Mouse (Mus musculus) lung, postnatal 0 days (tissue): ENCODE results near the gene 3110018I06Rik. TPM values are rescaled to one million over a fixed set of nuclear protein-coding genes. Genes with fewer than 3 reads are reported as not detected.

Experiments
- ATAC-seq: fragments of 200-750 bp; cut with Nextera tagmentation; 2 replicates; pipeline ENCODE4 v1.8.0; 2017; ENCODE audit warnings: moderate library complexity
- DNase-seq: peaks from one replicate; pipeline ENCODE4 v3.0.0-alpha.2; 2016; ENCODE audit warnings: low spot score
- H3K27ac ChIP-seq: fragments of 300-500 bp; sonication (generic); 2 replicates; pipeline ENCODE4 v1.5.1; 2014; ENCODE audit warnings: antibody characterized with exemption, mild to moderate bottlenecking, low read length, mixed read lengths
- H3K27me3 ChIP-seq: fragments of 300-500 bp; sonication (generic); replicated peaks from 2 replicates; pipeline ENCODE4 v1.6.1; 2014; ENCODE audit warnings: low read length, mixed read lengths; ENCODE audit not compliant: insufficient read depth
- H3K36me3 ChIP-seq: fragments of 300-500 bp; sonication (generic); 2 replicates; pipeline ENCODE4 v1.6.1; 2014; ENCODE audit warnings: low read length, mixed read lengths; ENCODE audit not compliant: insufficient read depth
- H3K4me1 ChIP-seq: fragments of 300-500 bp; sonication (generic); 2 replicates; pipeline ENCODE4 v1.6.1; 2014; ENCODE audit warnings: antibody characterized with exemption, low read depth, low read length, mixed read lengths; ENCODE audit not compliant: insufficient read depth
- H3K4me2 ChIP-seq: fragments of 300-500 bp; sonication (generic); replicated peaks from 2 replicates; pipeline ENCODE4 v1.6.1; 2014; ENCODE audit warnings: low read depth, mild to moderate bottlenecking, low read length, moderate library complexity, mixed read lengths
- H3K4me3 ChIP-seq: fragments of 300-500 bp; sonication (generic); 2 replicates; pipeline ENCODE4 v1.5.1; 2014; ENCODE audit warnings: low read depth, low read length
- H3K9ac ChIP-seq: fragments of 300-500 bp; sonication (generic); replicated peaks from 2 replicates; pipeline ENCODE4 v1.6.1; 2014; ENCODE audit warnings: low read depth, mild to moderate bottlenecking
- H3K9me3 ChIP-seq: fragments of 300-500 bp; sonication (generic); 2 replicates; pipeline ENCODE4 v1.6.1; 2016; ENCODE audit warnings: low read length, mixed read lengths
- CTCF ChIP-seq: IDR thresholded peaks from 2 replicates; pipeline ENCODE4 v1.5.1; 2016; ENCODE audit warnings: antibody characterized with exemption, mild to moderate bottlenecking
- EP300 ChIP-seq: IDR thresholded peaks from 2 replicates; pipeline ENCODE4 v1.6.1; 2016; ENCODE audit warnings: antibody characterized with exemption, mild to moderate bottlenecking, control low read depth
- WGBS: fragments of 180-500 bp; shearing (Covaris S2); extraction: QIAGEN DNeasy Blood & Tissue Kit; methylation state at CpG from one replicate; pipeline ENCODE4 v1.1.7; 2014; 5-methylcytosine and 5-hydroxymethylcytosine counted together
- polyA plus RNA-seq: library from polyadenylated mRNA; unstranded; fragments of >200 nt; fragmentation: Nextera tagmentation; extraction: Ambion mirVana; gene quantifications from 2 replicates; pipeline ENCODE4 v1.2.1, GENCODE M21; 2015

Gene 3110018I06Rik
- polyA plus RNA-seq, 1 experiment from 2014 or later = not detected

DNA sequence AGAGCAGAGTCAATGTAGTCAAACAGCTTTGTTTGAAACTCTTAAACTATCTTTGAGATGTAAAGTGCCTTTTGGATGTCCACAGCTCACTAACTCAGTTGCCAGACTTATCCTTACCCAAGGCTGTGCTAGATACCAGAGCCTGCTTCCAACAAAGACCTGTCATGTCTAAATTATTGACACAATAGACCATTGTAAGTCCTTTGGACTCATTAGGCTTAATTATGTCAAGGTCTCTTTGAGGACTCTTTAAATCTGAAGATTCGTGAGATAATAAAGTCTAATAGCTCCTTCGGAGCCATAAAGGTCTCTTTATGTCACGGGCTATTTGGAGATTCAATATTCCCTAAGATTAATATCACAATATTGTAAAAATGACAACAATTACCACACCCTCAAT is 32.5 kb downstream of the 3110018I06Rik start:
- ATAC-seq = no peak
- no peak overlapping the region for H3K4me2 ChIP-seq

GRCm38 (mm10) chr12:107528346-107528880 is 40.0 kb downstream of the 3110018I06Rik start:
- H3K4me3 ChIP-seq = no peak overlapping the region
- H3K27me3 ChIP-seq = no peaks in the 10 kb centered on the region
- H3K27ac ChIP-seq = no peak overlapping the region
- no peaks in the 10 kb centered on the region for H3K36me3 ChIP-seq
- H3K4me1 ChIP-seq = no peaks in the 10 kb centered on the region
- no peak overlapping the region for H3K4me2 ChIP-seq
- ATAC-seq (no peak), DNase-seq (no peak)
- no peak overlapping the region for H3K9ac ChIP-seq
- no peaks in the 10 kb centered on the region for H3K9me3 ChIP-seq
- WGBS = 73% methylated on average over 1 of the region's 1 CpGs
- no peak for TF ChIP-seq CTCF
- no peak for TF ChIP-seq EP300

More for the DNA sequence above, 32.5 kb downstream of the 3110018I06Rik start:
- Histone ChIP-seq H3K27me3 (no peaks in the 10 kb centered on the region), H3K36me3 (no peaks in the 10 kb centered on the region), H3K27ac (no peak overlapping the region), H3K4me1 (no peaks in the 10 kb centered on the region), H3K9ac (no peak overlapping the region), H3K4me3 (no peak overlapping the region), H3K9me3 (no peaks in the 10 kb centered on the region)
- TF ChIP-seq CTCF (no peak), EP300 (no peak)
- WGBS = 80% methylated on average over 3 of the region's 3 CpGs
- no peak for DNase-seq

- no peaks in the 10 kb centered on the region for H3K36me3 ChIP-seq
- TF ChIP-seq CTCF (no peak), EP300 (no peak)
- no peak overlapping the region for H3K4me2 ChIP-seq
- no peak overlapping the region for H3K27ac ChIP-seq
- H3K4me3 ChIP-seq = no peak overlapping the region
- no peak for ATAC-seq
- H3K4me1 ChIP-seq = no peaks in the 10 kb centered on the region
- 90% methylated on average over 7 of the region's 7 CpGs for WGBS
- H3K9ac ChIP-seq = no peak overlapping the region
- DNase-seq = no peak
- no peaks in the 10 kb centered on the region for H3K27me3 ChIP-seq
- H3K9me3 ChIP-seq = no peaks in the 10 kb centered on the region
Observed at GRCm38 (mm10) chr12:107532871-107533270, 44.4 kb downstream of the 3110018I06Rik start.
